Mouse (Mus musculus) megakaryocyte, embryonic 14.5 days (primary cell): ENCODE data around the gene Lrtm1.

Source experiments
- FLI1 ChIP-seq: IDR thresholded peaks from 2 replicates; pipeline ENCODE4 v1.6.1; 2012; ENCODE audit warnings: low read length, inconsistent platforms, mixed read lengths
- GATA1 ChIP-seq: IDR thresholded peaks from 3 replicates; pipeline ENCODE4 v1.6.1; 2012; ENCODE audit warnings: mixed read lengths, low read length, inconsistent platforms, borderline replicate concordance

- no peak for TF ChIP-seq GATA1
- no peak for TF ChIP-seq FLI1
Measured at GRCm38 (mm10) chr14:29029107-29029469, 11.1 kb downstream of the Lrtm1 start.
